Mouse (Mus musculus) lung, postnatal 0 days (tissue): ENCODE measurements at regions not wholly inside any gene's neighbourhood (a gene's known extent, or its start where the extent isn't known, plus 50 kb on each side); places are given as distances from the start of the nearest gene placed in this dataset.
"Not testable (repeated sequence)": the region's sequence is repeated elsewhere in the genome, so short reads cannot be mapped to it uniquely, and the experiment has no call there.

Experiments used
- ATAC-seq: fragments of 200-750 bp; cut with Nextera tagmentation; 2 replicates; pipeline ENCODE4 v1.8.0; 2017; ENCODE audit warnings: moderate library complexity
- DNase-seq: peaks from one replicate; pipeline ENCODE4 v3.0.0-alpha.2; 2016; ENCODE audit warnings: low spot score
- H3K27ac ChIP-seq: fragments of 300-500 bp; sonication (generic); 2 replicates; pipeline ENCODE4 v1.5.1; 2014; ENCODE audit warnings: antibody characterized with exemption, mild to moderate bottlenecking, low read length, mixed read lengths
- H3K27me3 ChIP-seq: fragments of 300-500 bp; sonication (generic); replicated peaks from 2 replicates; pipeline ENCODE4 v1.6.1; 2014; ENCODE audit warnings: low read length, mixed read lengths; ENCODE audit not compliant: insufficient read depth
- H3K36me3 ChIP-seq: fragments of 300-500 bp; sonication (generic); 2 replicates; pipeline ENCODE4 v1.6.1; 2014; ENCODE audit warnings: low read length, mixed read lengths; ENCODE audit not compliant: insufficient read depth
- H3K4me1 ChIP-seq: fragments of 300-500 bp; sonication (generic); 2 replicates; pipeline ENCODE4 v1.6.1; 2014; ENCODE audit warnings: antibody characterized with exemption, low read depth, low read length, mixed read lengths; ENCODE audit not compliant: insufficient read depth
- H3K4me2 ChIP-seq: fragments of 300-500 bp; sonication (generic); replicated peaks from 2 replicates; pipeline ENCODE4 v1.6.1; 2014; ENCODE audit warnings: low read depth, mild to moderate bottlenecking, low read length, moderate library complexity, mixed read lengths
- H3K4me3 ChIP-seq: fragments of 300-500 bp; sonication (generic); 2 replicates; pipeline ENCODE4 v1.5.1; 2014; ENCODE audit warnings: low read depth, low read length
- H3K9ac ChIP-seq: fragments of 300-500 bp; sonication (generic); replicated peaks from 2 replicates; pipeline ENCODE4 v1.6.1; 2014; ENCODE audit warnings: low read depth, mild to moderate bottlenecking
- H3K9me3 ChIP-seq: fragments of 300-500 bp; sonication (generic); 2 replicates; pipeline ENCODE4 v1.6.1; 2016; ENCODE audit warnings: low read length, mixed read lengths
- CTCF ChIP-seq: IDR thresholded peaks from 2 replicates; pipeline ENCODE4 v1.5.1; 2016; ENCODE audit warnings: antibody characterized with exemption, mild to moderate bottlenecking
- EP300 ChIP-seq: IDR thresholded peaks from 2 replicates; pipeline ENCODE4 v1.6.1; 2016; ENCODE audit warnings: antibody characterized with exemption, mild to moderate bottlenecking, control low read depth
- WGBS: fragments of 180-500 bp; shearing (Covaris S2); extraction: QIAGEN DNeasy Blood & Tissue Kit; methylation state at CpG from one replicate; pipeline ENCODE4 v1.1.7; 2014; 5-methylcytosine and 5-hydroxymethylcytosine counted together

- ATAC-seq: no peak
- 64% methylated on average over 6 of the region's 6 CpGs for WGBS
These were observed 414.3 kb downstream of the Gtdc1 start for GRCm38 (mm10) chr2:44513080-44513724.

GRCm38 (mm10) chr2:44512334-44512733 is 415.1 kb downstream of the Gtdc1 start:
- H3K4me2 ChIP-seq: no peak overlapping the region
- H3K9ac ChIP-seq: no peak overlapping the region
- ATAC-seq (no peak), DNase-seq (no peak)
- TF ChIP-seq EP300: no peak
- no peak for TF ChIP-seq CTCF
- no peak overlapping the region for H3K27ac ChIP-seq
- no peaks in the 10 kb centered on the region for H3K9me3 ChIP-seq
- 33% methylated on average over 8 of the region's 8 CpGs for WGBS
- H3K36me3 ChIP-seq: no peaks in the 10 kb centered on the region
- no peaks in the 10 kb centered on the region for H3K27me3 ChIP-seq
- no peak overlapping the region for H3K4me3 ChIP-seq
- H3K4me1 ChIP-seq: no peaks in the 10 kb centered on the region

More at GRCm38 (mm10) chr2:44513080-44513724, 414.3 kb downstream of the Gtdc1 start:
- H3K27ac ChIP-seq: no peak overlapping the region
- no peaks in the 10 kb centered on the region for H3K36me3 ChIP-seq
- TF ChIP-seq EP300 (no peak), CTCF (no peak)
- no peaks in the 10 kb centered on the region for H3K27me3 ChIP-seq
- H3K4me2 ChIP-seq: no peak overlapping the region
- no peak overlapping the region for H3K9ac ChIP-seq
- no peak for DNase-seq
- no peak overlapping the region for H3K4me3 ChIP-seq
- H3K4me1 ChIP-seq: no peaks in the 10 kb centered on the region
- H3K9me3 ChIP-seq: no peaks in the 10 kb centered on the region

DNA sequence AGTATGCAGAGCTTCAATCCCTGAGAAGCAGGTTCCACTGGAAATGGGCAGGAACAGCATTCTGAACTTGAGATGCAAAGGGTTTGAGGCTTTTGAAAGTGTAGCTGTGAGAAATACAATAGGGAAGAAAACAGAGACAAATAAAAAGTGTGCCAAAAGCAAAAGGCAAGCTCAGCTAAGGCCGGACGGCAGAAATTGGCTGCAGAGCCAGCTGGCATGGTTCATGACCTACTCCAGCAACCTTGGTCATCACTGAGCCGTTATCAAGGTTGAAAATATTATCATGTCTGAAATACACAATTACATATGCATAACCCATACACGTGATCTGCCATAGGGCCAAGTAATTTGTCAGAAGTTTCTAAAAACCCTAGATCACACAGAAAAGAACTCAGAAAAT is 418.4 kb downstream of the Gtdc1 start:
- DNase-seq (no peak), ATAC-seq (no peak)
- Histone ChIP-seq H3K9me3 (no peaks in the 10 kb centered on the region), H3K27ac (no peak overlapping the region), H3K9ac (no peak overlapping the region), H3K27me3 (no peaks in the 10 kb centered on the region), H3K4me2 (no peak overlapping the region), H3K4me3 (no peak overlapping the region), H3K36me3 (no peaks in the 10 kb centered on the region), H3K4me1 (no peaks in the 10 kb centered on the region)
- WGBS: 68% methylated on average over 4 of the region's 4 CpGs
- TF ChIP-seq EP300: no peak
- no peak for TF ChIP-seq CTCF

DNA sequence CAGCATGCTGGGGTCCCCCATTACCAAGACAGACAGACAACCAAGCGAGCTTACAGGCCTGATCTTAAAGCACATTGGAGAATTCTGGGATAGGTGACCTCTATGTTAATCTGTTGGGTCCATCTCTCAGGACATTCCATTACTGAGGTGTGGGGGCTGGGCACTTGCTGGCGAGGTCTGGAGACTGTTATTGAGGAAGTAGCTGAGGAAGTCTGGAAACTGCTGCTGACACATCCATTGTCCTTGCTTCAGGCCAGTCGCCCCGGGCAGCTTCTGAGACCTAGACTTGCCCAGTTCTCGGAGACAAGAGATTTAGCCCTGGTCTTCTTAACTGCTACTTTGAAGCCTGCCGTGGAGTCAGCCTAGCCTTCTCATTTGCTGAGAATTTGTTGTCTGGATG is 423.2 kb downstream of the Gtdc1 start:
- no peaks in the 10 kb centered on the region for H3K27me3 ChIP-seq
- H3K27ac ChIP-seq: no peak overlapping the region
- no peaks in the 10 kb centered on the region for H3K9me3 ChIP-seq
- no peak overlapping the region for H3K4me2 ChIP-seq
- ATAC-seq (peak; percentile 62; the same call in 1 of the 2 replicates), DNase-seq (no peak)
- H3K9ac ChIP-seq: no peak overlapping the region
- no peaks in the 10 kb centered on the region for H3K4me1 ChIP-seq
- no peak overlapping the region for H3K4me3 ChIP-seq
- WGBS: 62% methylated on average over 6 of the region's 6 CpGs
- TF ChIP-seq CTCF (no peak), EP300 (no peak)
- no peaks in the 10 kb centered on the region for H3K36me3 ChIP-seq

GRCm38 (mm10) chr2:44490806-44491205 is 436.7 kb downstream of the Gtdc1 start:
- not testable (repeated sequence) for ATAC-seq, H3K27ac ChIP-seq, H3K4me1 ChIP-seq, H3K9me3 ChIP-seq, H3K4me2 ChIP-seq, H3K9ac ChIP-seq, H3K36me3 ChIP-seq, H3K27me3 ChIP-seq, DNase-seq, H3K4me3 ChIP-seq
- 89% methylated on average over 1 of the region's 1 CpGs for WGBS

DNA sequence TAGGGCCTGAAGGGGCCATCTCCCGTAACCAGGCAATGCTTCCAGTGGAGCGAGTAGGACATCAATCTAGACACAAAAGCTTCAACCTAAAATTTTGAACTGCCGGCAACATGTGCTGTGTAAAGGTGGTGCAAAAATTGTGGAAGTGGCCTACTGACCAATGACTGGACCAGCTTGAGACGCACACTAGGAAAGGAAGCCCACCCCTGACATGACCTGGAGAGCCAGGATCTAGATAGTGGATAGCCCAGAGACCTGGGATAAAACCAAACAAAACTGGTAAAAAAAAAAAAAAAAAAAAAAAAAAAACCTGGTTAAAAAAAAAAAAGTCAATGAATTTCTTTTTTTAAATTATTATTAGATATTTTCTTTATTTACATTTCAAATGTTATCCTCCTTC is 437.2 kb downstream of the Gtdc1 start:
- Histone ChIP-seq H3K36me3 (no peaks in the 10 kb centered on the region), H3K27me3 (no peaks in the 10 kb centered on the region), H3K27ac (no peak overlapping the region), H3K9me3 (no peaks in the 10 kb centered on the region), H3K9ac (no peak overlapping the region), H3K4me3 (no peak overlapping the region), H3K4me1 (no peaks in the 10 kb centered on the region), H3K4me2 (no peak overlapping the region)
- 100% methylated on average over 4 of the region's 4 CpGs for WGBS
- DNase-seq (no peak), ATAC-seq (no peak)
- TF ChIP-seq EP300: no peak
- no peak for TF ChIP-seq CTCF

DNA sequence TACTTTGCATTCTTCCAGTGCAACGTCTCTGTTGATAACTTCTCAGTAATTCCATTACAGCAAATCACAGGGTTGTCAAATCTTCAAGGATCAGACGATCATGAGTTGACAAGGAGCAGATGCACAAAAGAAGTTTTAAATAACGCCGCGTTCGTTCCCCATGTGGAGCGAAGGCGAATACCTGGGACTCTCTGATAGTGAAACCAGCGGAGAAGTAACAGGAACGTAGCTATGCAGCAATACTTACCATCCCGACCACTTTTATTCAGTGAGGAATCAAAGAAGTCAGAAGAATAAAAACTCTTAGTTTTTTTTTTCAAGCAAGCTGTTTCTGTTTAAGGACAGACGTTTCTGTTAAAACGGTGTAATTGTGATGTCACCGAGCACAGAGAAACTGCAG is 441.6 kb downstream of the Gtdc1 start:
- 68% methylated on average over 14 of the region's 14 CpGs for WGBS
- Histone ChIP-seq H3K4me2 (no peak overlapping the region), H3K4me1 (no peaks in the 10 kb centered on the region), H3K36me3 (no peaks in the 10 kb centered on the region), H3K9me3 (no peaks in the 10 kb centered on the region), H3K4me3 (no peak overlapping the region), H3K27ac (no peak overlapping the region), H3K27me3 (no peaks in the 10 kb centered on the region), H3K9ac (no peak overlapping the region)
- no peak for TF ChIP-seq CTCF
- TF ChIP-seq EP300: no peak
- DNase-seq (no peak), ATAC-seq (no peak)
